Mouse (Mus musculus): ENCODE data around the gene Fcmr. TPM values are rescaled to one million over a fixed set of nuclear protein-coding genes. Genes with fewer than 3 reads are reported as not detected.

Gene Fcmr
- polyA plus RNA-seq, 1 experiment from 2014 or later: not detected

DNA sequence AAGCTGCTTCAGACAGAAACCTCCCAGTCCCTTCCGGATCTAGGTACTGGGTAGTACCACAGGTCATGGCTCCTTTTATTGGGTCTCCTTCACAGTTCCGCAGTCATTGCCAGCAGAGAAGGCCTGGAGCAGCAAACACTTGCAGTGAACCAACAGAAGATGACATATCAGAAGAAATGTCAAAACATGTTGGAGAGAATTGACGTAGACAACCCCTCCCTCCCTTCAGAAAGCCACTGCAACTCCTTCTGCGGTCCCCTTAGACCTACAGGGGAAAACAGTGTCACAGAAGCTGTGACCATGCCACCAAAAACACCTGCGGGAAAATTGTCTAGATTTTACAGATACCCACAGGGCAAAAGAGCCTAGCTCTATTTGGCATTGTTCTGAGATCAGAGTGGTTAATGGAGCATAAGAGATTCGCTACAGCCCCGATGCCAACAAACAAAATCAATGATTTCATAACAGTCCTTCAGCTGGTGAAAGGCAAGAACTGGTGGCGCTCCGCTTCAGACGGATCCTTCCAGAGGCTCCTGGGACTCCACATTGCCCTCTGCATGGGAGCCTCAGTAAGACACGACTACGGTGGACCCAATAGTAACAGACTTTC, 46.0 kb downstream of the Fcmr start, which contains the start of gene Il20:
Il20 (minus strand) TSS at position 51 of the 610 bp plus-strand sequence.
- ATAC-seq (ENCODE audit: low FRiP score, low TSS enrichment): no peak
- 85% methylated on average over 12 of the region's 12 CpGs for WGBS

DNA sequence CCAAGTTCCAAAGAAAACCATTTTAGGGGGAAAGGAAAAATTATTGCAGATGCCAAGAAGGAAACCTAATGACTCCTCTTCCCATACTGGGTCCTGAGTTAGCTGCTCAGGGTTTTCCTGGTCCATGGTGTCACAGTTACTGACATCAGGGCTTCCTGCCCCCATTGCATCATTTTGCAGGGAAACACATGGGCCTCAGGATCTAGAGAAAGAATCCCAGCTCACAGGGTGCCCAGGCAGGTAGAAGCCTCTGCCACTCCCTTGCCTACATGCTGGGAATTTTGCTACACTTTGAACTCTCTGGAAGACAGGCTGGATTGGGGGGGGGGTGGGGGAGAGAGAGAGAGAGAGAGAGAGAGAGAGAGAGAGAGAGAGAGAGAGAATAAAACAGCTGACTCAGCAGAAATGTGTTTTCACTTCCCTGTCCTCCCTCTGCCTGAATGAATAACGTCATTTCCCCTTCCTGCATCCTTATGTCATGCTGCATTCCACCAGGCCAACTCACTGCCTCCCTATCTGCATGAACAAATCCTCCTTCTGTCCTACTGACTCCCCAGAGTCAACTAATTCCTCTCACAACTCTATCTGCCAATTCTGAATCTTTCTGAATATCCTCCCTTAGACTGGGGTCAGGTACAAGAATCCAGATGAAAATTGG, 53.0 kb downstream of the Fcmr start:
- 48% methylated on average over 1 of the region's 1 CpGs for WGBS
- H3K4me1 ChIP-seq (ENCODE audit: control insufficient read depth, insufficient read depth, low read length): no peaks in the 10 kb centered on the region
- H3K27ac ChIP-seq (replicated peaks; ENCODE audit: low read depth, low read length): no peak overlapping the region
- H3K9me3 ChIP-seq (ENCODE audit: control insufficient read depth, low read length): no peaks in the 10 kb centered on the region
- ATAC-seq (ENCODE audit: low FRiP score, low TSS enrichment) (no peak), DNase-seq (no peak)
- H3K36me3 ChIP-seq (ENCODE audit: control insufficient read depth, insufficient read depth, low read length): no peaks in the 10 kb centered on the region
- no peak overlapping the region for H3K9ac ChIP-seq (replicated peaks; ENCODE audit: low read length)
- no peak overlapping the region for H3K4me3 ChIP-seq (replicated peaks; ENCODE audit: low read depth, low read length)
- no peak overlapping the region for H3K4me2 ChIP-seq (ENCODE audit: low read length)
- no peaks in the 10 kb centered on the region for H3K27me3 ChIP-seq (ENCODE audit: control insufficient read depth, insufficient read depth, low read length)

More for the DNA sequence above, 46.0 kb downstream of the Fcmr start, which contains the start of gene Il20:
- Histone ChIP-seq H3K4me1 (ENCODE audit: control insufficient read depth, insufficient read depth, low read length) (no peaks in the 10 kb centered on the region), H3K36me3 (ENCODE audit: control insufficient read depth, insufficient read depth, low read length) (no peaks in the 10 kb centered on the region), H3K9ac (replicated peaks; ENCODE audit: low read length) (no peak within 1 kb of the TSS), H3K4me3 (replicated peaks; ENCODE audit: low read depth, low read length) (no peak within 1 kb of the TSS), H3K9me3 (ENCODE audit: control insufficient read depth, low read length) (no peaks in the 10 kb centered on the region), H3K27me3 (ENCODE audit: control insufficient read depth, insufficient read depth, low read length) (no peaks in the 10 kb centered on the region), H3K27ac (replicated peaks; ENCODE audit: low read depth, low read length) (no peak within 1 kb of the TSS), H3K4me2 (ENCODE audit: low read length) (no peak within 1 kb of the TSS)
- DNase-seq: no peak

DNA sequence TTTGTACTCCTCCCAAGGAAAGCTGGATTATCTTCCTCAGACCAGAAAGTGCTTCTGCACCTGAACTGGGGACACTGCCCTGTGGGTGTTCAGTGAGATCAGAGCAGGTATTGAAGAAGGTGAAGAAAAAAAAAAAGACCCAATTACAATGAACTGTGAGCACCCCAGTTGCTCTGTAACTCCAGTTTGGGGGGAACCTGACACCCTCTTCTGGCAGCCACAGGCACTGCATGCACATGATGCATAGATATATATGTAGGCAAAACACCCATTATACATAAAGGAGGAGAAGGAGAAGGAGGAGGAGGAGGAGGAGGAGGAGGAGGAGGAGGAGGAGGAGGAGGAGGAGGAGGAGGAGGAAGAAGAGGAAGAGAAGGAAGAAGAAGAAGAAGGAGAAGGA, 61.0 kb downstream of the Fcmr start:
- H3K27ac ChIP-seq (replicated peaks; ENCODE audit: low read depth, low read length): no peak overlapping the region
- no peak for ATAC-seq (ENCODE audit: low FRiP score, low TSS enrichment)
- H3K4me2 ChIP-seq (ENCODE audit: low read length): no peak overlapping the region
- DNase-seq: no peak
- H3K4me3 ChIP-seq (replicated peaks; ENCODE audit: low read depth, low read length): no peak overlapping the region
- H3K9ac ChIP-seq (replicated peaks; ENCODE audit: low read length): no peak overlapping the region
- H3K36me3 ChIP-seq (ENCODE audit: control insufficient read depth, insufficient read depth, low read length): no peaks in the 10 kb centered on the region
- no peaks in the 10 kb centered on the region for H3K27me3 ChIP-seq (ENCODE audit: control insufficient read depth, insufficient read depth, low read length)
- no peaks in the 10 kb centered on the region for H3K9me3 ChIP-seq (ENCODE audit: control insufficient read depth, low read length)
- H3K4me1 ChIP-seq (ENCODE audit: control insufficient read depth, insufficient read depth, low read length): no peaks in the 10 kb centered on the region

Other genes with a start within 250 kb of the Fcmr start
- not detected in 2 replicates for gene Zp3r, start 236.0 kb upstream of the Fcmr start, polyA plus RNA-seq (2014; fragmentation: Nextera tagmentation; extraction: Ambion mirVana)
- gene C4bp, start 204.0 kb upstream of the Fcmr start, polyA plus RNA-seq (2014; fragmentation: Nextera tagmentation; extraction: Ambion mirVana): 0.16 TPM in 1 of 2 replicates, not detected in the other
- gene Gm29427, start 149.9 kb upstream of the Fcmr start, polyA plus RNA-seq (2014; fragmentation: Nextera tagmentation; extraction: Ambion mirVana): not detected in 2 replicates
- gene Yod1, start 148.3 kb upstream of the Fcmr start, polyA plus RNA-seq (2014; fragmentation: Nextera tagmentation; extraction: Ambion mirVana): 14.7 and 15.4 TPM in 2 replicates
- 21.9 and 24.8 TPM in 2 replicates for gene Pfkfb2, start 136.4 kb upstream of the Fcmr start, polyA plus RNA-seq (2014; fragmentation: Nextera tagmentation; extraction: Ambion mirVana)
- 0.18 and 0.28 TPM in 2 replicates for gene AA986860, start 133.7 kb upstream of the Fcmr start, polyA plus RNA-seq (2014; fragmentation: Nextera tagmentation; extraction: Ambion mirVana)
- not detected in 2 replicates for gene Fcamr, start 64.8 kb upstream of the Fcmr start, polyA plus RNA-seq (2014; fragmentation: Nextera tagmentation; extraction: Ambion mirVana)
- gene Pigr, start 39.0 kb upstream of the Fcmr start, polyA plus RNA-seq (2014; fragmentation: Nextera tagmentation; extraction: Ambion mirVana): not detected in 2 replicates
- gene Il24, start 21.8 kb downstream of the Fcmr start, polyA plus RNA-seq (2014; fragmentation: Nextera tagmentation; extraction: Ambion mirVana): not detected in 2 replicates
- gene Il20, start 45.8 kb downstream of the Fcmr start, polyA plus RNA-seq (2014; fragmentation: Nextera tagmentation; extraction: Ambion mirVana): not detected in 2 replicates
- gene Il19, start 74.4 kb downstream of the Fcmr start, polyA plus RNA-seq (2014; fragmentation: Nextera tagmentation; extraction: Ambion mirVana): not detected in 2 replicates
- not detected in 2 replicates for gene Il10, start 154.2 kb downstream of the Fcmr start, polyA plus RNA-seq (2014; fragmentation: Nextera tagmentation; extraction: Ambion mirVana)
- gene Mapkapk2, start 232.2 kb downstream of the Fcmr start, polyA plus RNA-seq (2014; fragmentation: Nextera tagmentation; extraction: Ambion mirVana): 25.0 and 35.0 TPM in 2 replicates